Mouse (Mus musculus): Measurements from ENCODE around the gene Smim15. TPM values are rescaled to one million over a fixed set of nuclear protein-coding genes. Genes with fewer than 3 reads are reported as not detected.

Smim15 gene
- polyA plus RNA-seq (2012; fragmentation: generic; extraction: Trizol) = 18.3 TPM

GRCm38 (mm10) chr13:108044222-108044941, at the start of gene Smim15:
Gene Smim15 (plus strand): TSS chr13:108044446.
- TF ChIP-seq MYOD1 (IDR thresholded peaks at IDR 0.05; ENCODE audit: control insufficient read depth in 1 of 3, insufficient read length in 2 of 3, low read depth in 2 of 3) (peak in 1 of 3 experiments; percentile 5), E2F4 (IDR thresholded peaks at IDR 0.05; ENCODE audit: insufficient read depth) (no peak), REST (IDR thresholded peaks at IDR 0.05; ENCODE audit: insufficient read depth, insufficient read length) (no peak), USF1 (IDR thresholded peaks at IDR 0.05; ENCODE audit: low read depth) (no peak), POLR2AphosphoS2 (IDR thresholded peaks at IDR 0.05; ENCODE audit: insufficient read length, low read depth) (peak; percentile 99), MYOG (IDR thresholded peaks at IDR 0.05; ENCODE audit: control insufficient read depth in 1 of 3, insufficient read depth in 1 of 3, insufficient read length in 2 of 3, low read depth in 2 of 3) (peak in 1 of 3 experiments; percentile 3), TCF3 (IDR thresholded peaks at IDR 0.05; ENCODE audit: insufficient read length, low read depth) (no peak), POLR2A (IDR thresholded peaks at IDR 0.05; ENCODE audit: insufficient read length, low read depth) (peak; percentile 99), CEBPB (IDR thresholded peaks at IDR 0.05; ENCODE audit: insufficient read depth, poor library complexity, severe bottlenecking) (no peak), MAX (IDR thresholded peaks at IDR 0.05; ENCODE audit: low read depth) (no peak), TCF12 (IDR thresholded peaks at IDR 0.05; ENCODE audit: insufficient read depth, poor library complexity, severe bottlenecking) (no peak), SRF (IDR thresholded peaks at IDR 0.05; ENCODE audit: control insufficient read depth, insufficient read length, low read depth) (no peak)
- H3K36me3 ChIP-seq (ENCODE audit: control insufficient read depth, insufficient read depth) = peaks cover 9% of the 10 kb centered on the region
- H3K4me3 ChIP-seq = peak within 1 kb of the TSS; percentile 66
- peaks cover 32% of the 10 kb centered on the region for H3K79me2 ChIP-seq (ENCODE audit: control insufficient read depth, insufficient read depth)
- no peaks in the 10 kb centered on the region for H3K27me3 ChIP-seq (ENCODE audit: control insufficient read depth, insufficient read depth, insufficient read length)
- H3ac ChIP-seq (ENCODE audit: control insufficient read depth, insufficient read length) = peak within 1 kb of the TSS; percentile 83
- H3K4me2 ChIP-seq (ENCODE audit: low read depth) = peak within 1 kb of the TSS; percentile 83

- no peak overlapping the region for H3ac ChIP-seq (ENCODE audit: control insufficient read depth, insufficient read length)
- H3K27me3 ChIP-seq (ENCODE audit: control insufficient read depth, insufficient read depth, insufficient read length) = no peaks in the 10 kb centered on the region
- no peaks in the 10 kb centered on the region for H3K79me2 ChIP-seq (ENCODE audit: control insufficient read depth, insufficient read depth)
- TF ChIP-seq TCF3 (IDR thresholded peaks at IDR 0.05; ENCODE audit: insufficient read length, low read depth) = no peak
- TF ChIP-seq USF1 (IDR thresholded peaks at IDR 0.05; ENCODE audit: low read depth) = no peak
- no peak for TF ChIP-seq POLR2A (IDR thresholded peaks at IDR 0.05; ENCODE audit: insufficient read length, low read depth)
- no peak for TF ChIP-seq POLR2AphosphoS2 (IDR thresholded peaks at IDR 0.05; ENCODE audit: insufficient read length, low read depth)
- TF ChIP-seq MYOG (IDR thresholded peaks at IDR 0.05; ENCODE audit: control insufficient read depth in 1 of 3, insufficient read depth in 1 of 3, insufficient read length in 2 of 3, low read depth in 2 of 3) = no peak
- TF ChIP-seq MAX (IDR thresholded peaks at IDR 0.05; ENCODE audit: low read depth) = no peak
- TF ChIP-seq TCF12 (IDR thresholded peaks at IDR 0.05; ENCODE audit: insufficient read depth, poor library complexity, severe bottlenecking) = no peak
- no peak for TF ChIP-seq MYOD1 (IDR thresholded peaks at IDR 0.05; ENCODE audit: control insufficient read depth in 1 of 3, insufficient read length in 2 of 3, low read depth in 2 of 3)
- TF ChIP-seq SRF (IDR thresholded peaks at IDR 0.05; ENCODE audit: control insufficient read depth, insufficient read length, low read depth) = no peak
- no peak for TF ChIP-seq E2F4 (IDR thresholded peaks at IDR 0.05; ENCODE audit: insufficient read depth)
- no peak for TF ChIP-seq REST (IDR thresholded peaks at IDR 0.05; ENCODE audit: insufficient read depth, insufficient read length)
- TF ChIP-seq CEBPB (IDR thresholded peaks at IDR 0.05; ENCODE audit: insufficient read depth, poor library complexity, severe bottlenecking) = no peak
- H3K4me3 ChIP-seq = no peak overlapping the region
- no peaks in the 10 kb centered on the region for H3K36me3 ChIP-seq (ENCODE audit: control insufficient read depth, insufficient read depth)
- H3K4me2 ChIP-seq (ENCODE audit: low read depth) = peak overlapping the region; percentile 34
These were observed 49.0 kb upstream of the Smim15 start for GRCm38 (mm10) chr13:107995211-107995610.

- Histone ChIP-seq H3K27me3 (ENCODE audit: control insufficient read depth, insufficient read depth, insufficient read length) (no peaks in the 10 kb centered on the region), H3ac (ENCODE audit: control insufficient read depth, insufficient read length) (no peak overlapping the region), H3K79me2 (ENCODE audit: control insufficient read depth, insufficient read depth) (no peaks in the 10 kb centered on the region), H3K36me3 (ENCODE audit: control insufficient read depth, insufficient read depth) (no peaks in the 10 kb centered on the region), H3K4me2 (ENCODE audit: low read depth) (no peak overlapping the region), H3K4me3 (no peak overlapping the region)
- TF ChIP-seq MYOD1 (IDR thresholded peaks at IDR 0.05; ENCODE audit: control insufficient read depth in 1 of 3, insufficient read length in 2 of 3, low read depth in 2 of 3) (no peak), MAX (IDR thresholded peaks at IDR 0.05; ENCODE audit: low read depth) (no peak), POLR2A (IDR thresholded peaks at IDR 0.05; ENCODE audit: insufficient read length, low read depth) (no peak), POLR2AphosphoS2 (IDR thresholded peaks at IDR 0.05; ENCODE audit: insufficient read length, low read depth) (no peak), E2F4 (IDR thresholded peaks at IDR 0.05; ENCODE audit: insufficient read depth) (no peak), MYOG (IDR thresholded peaks at IDR 0.05; ENCODE audit: control insufficient read depth in 1 of 3, insufficient read depth in 1 of 3, insufficient read length in 2 of 3, low read depth in 2 of 3) (no peak), SRF (IDR thresholded peaks at IDR 0.05; ENCODE audit: control insufficient read depth, insufficient read length, low read depth) (no peak), USF1 (IDR thresholded peaks at IDR 0.05; ENCODE audit: low read depth) (no peak), TCF12 (IDR thresholded peaks at IDR 0.05; ENCODE audit: insufficient read depth, poor library complexity, severe bottlenecking) (no peak), REST (IDR thresholded peaks at IDR 0.05; ENCODE audit: insufficient read depth, insufficient read length) (no peak), CEBPB (IDR thresholded peaks at IDR 0.05; ENCODE audit: insufficient read depth, poor library complexity, severe bottlenecking) (no peak), TCF3 (IDR thresholded peaks at IDR 0.05; ENCODE audit: insufficient read length, low read depth) (no peak)
These were observed 47.9 kb upstream of the Smim15 start for GRCm38 (mm10) chr13:107996301-107996700.

GRCm38 (mm10) chr13:108007861-108008260, 36.4 kb upstream of the Smim15 start:
- TF ChIP-seq REST (IDR thresholded peaks at IDR 0.05; ENCODE audit: insufficient read depth, insufficient read length) (no peak), SRF (IDR thresholded peaks at IDR 0.05; ENCODE audit: control insufficient read depth, insufficient read length, low read depth) (no peak), POLR2AphosphoS2 (IDR thresholded peaks at IDR 0.05; ENCODE audit: insufficient read length, low read depth) (no peak), USF1 (IDR thresholded peaks at IDR 0.05; ENCODE audit: low read depth) (no peak), TCF3 (IDR thresholded peaks at IDR 0.05; ENCODE audit: insufficient read length, low read depth) (no peak), MYOD1 (IDR thresholded peaks at IDR 0.05; ENCODE audit: control insufficient read depth in 1 of 3, insufficient read length in 2 of 3, low read depth in 2 of 3) (no peak), MAX (IDR thresholded peaks at IDR 0.05; ENCODE audit: low read depth) (no peak), E2F4 (IDR thresholded peaks at IDR 0.05; ENCODE audit: insufficient read depth) (no peak), MYOG (IDR thresholded peaks at IDR 0.05; ENCODE audit: control insufficient read depth in 1 of 3, insufficient read depth in 1 of 3, insufficient read length in 2 of 3, low read depth in 2 of 3) (no peak), TCF12 (IDR thresholded peaks at IDR 0.05; ENCODE audit: insufficient read depth, poor library complexity, severe bottlenecking) (no peak), CEBPB (IDR thresholded peaks at IDR 0.05; ENCODE audit: insufficient read depth, poor library complexity, severe bottlenecking) (no peak), POLR2A (IDR thresholded peaks at IDR 0.05; ENCODE audit: insufficient read length, low read depth) (no peak)
- H3K36me3 ChIP-seq (ENCODE audit: control insufficient read depth, insufficient read depth) = no peaks in the 10 kb centered on the region
- no peak overlapping the region for H3ac ChIP-seq (ENCODE audit: control insufficient read depth, insufficient read length)

More at GRCm38 (mm10) chr13:108007861-108008260, 36.4 kb upstream of the Smim15 start:
- Histone ChIP-seq H3K79me2 (ENCODE audit: control insufficient read depth, insufficient read depth) (no peaks in the 10 kb centered on the region), H3K27me3 (ENCODE audit: control insufficient read depth, insufficient read depth, insufficient read length) (no peaks in the 10 kb centered on the region), H3K4me3 (no peak overlapping the region), H3K4me2 (ENCODE audit: low read depth) (no peak overlapping the region)
